Mouse (Mus musculus): Measurements from ENCODE around the gene Synm.

DNA sequence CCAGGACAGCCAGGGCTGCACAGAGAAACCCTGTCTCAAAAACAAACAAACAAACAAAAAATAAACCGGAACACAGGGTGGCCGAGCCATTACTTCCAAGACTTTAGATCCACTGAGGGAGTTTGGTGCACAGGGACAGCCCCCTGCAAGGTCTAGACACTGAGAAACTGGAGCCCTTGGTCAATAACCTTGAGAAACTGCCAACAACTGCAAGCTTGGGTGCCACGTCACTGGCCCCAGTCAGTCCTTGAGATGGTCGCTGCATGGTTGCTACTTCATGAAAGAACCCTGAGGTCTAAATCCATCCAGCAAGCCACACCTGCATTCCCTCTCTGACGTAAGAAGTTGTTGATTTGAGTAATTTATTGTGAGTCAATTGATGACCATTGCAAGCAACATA, 9.9 kb upstream of the Synm start:
- TF ChIP-seq MYC (IDR thresholded peaks at IDR 0.05; ENCODE audit: low read depth, low read length) (no peak), ZNF384 (IDR thresholded peaks at IDR 0.05; ENCODE audit: low read depth, low read length) (no peak)
